In genomic region chr2:181578790-181579618, GRCm38 (mm10) we compare ENCODE assay signal across 11 mouse cellular contexts. TPM values are rescaled to one million over a fixed set of nuclear protein-coding genes. Genes with fewer than 3 reads are reported as not detected.
DNase-seq lines count a peak whose midpoint lies in the region; ATAC-seq lines count a peak whose summit lies in the region.
"Had no signal": no experiment of that assay in that cellular context is flagged by ENCODE, and none has a peak within 500 bp of the region (broad histone marks: within the 10 kb centered on the region; RNA-seq: fewer than 3 reads in every experiment).

No protein-coding gene starts in this region.

- no peaks in the 10 kb centered on the region for H3K9me3 ChIP-seq in hindbrain, embryonic 12.5 days (replicated peaks)
- H3K9me3 ChIP-seq in hindbrain, embryonic 14.5 days (ENCODE audit: control insufficient read depth, low read length), result no peaks in the 10 kb centered on the region
- H3K9me3 ChIP-seq in liver, embryonic 12.5 days (replicated peaks), result no peaks in the 10 kb centered on the region

- no peak overlapping the region for H3K4me3 ChIP-seq in hindbrain, embryonic 12.5 days
- no peak overlapping the region for H3K4me3 ChIP-seq in hindbrain, embryonic 14.5 days (replicated peaks; ENCODE audit: low read length)
- H3K4me3 ChIP-seq in liver, embryonic 12.5 days, result no peak overlapping the region

- peaks cover 11% of the 10 kb centered on the region for H3K36me3 ChIP-seq in hindbrain, embryonic 12.5 days
- H3K36me3 ChIP-seq in hindbrain, embryonic 14.5 days (replicated peaks; ENCODE audit: control insufficient read depth, insufficient read depth), result peaks cover 14% of the 10 kb centered on the region
- H3K36me3 ChIP-seq in liver, embryonic 12.5 days, result peaks cover 13% of the 10 kb centered on the region

- intact Hi-C loops in left cerebral cortex, postnatal 14 days (cut with DNase I), result loop anchor here (5.0 kb wide), 1 partner anchor 187 kb away; no protein-coding TSS in a partner anchor

- WGBS in hindbrain, embryonic 12.5 days, result 78% methylated on average over 5 of the region's 5 CpGs
- 75% methylated on average over 5 of the region's 5 CpGs for WGBS in hindbrain, embryonic 14.5 days
- 58% methylated on average over 5 of the region's 5 CpGs for whole genome bisulfite sequencing in liver, embryonic 12.5 days (ENCODE audit: insufficient replicate concordance)

- peaks cover 22% of the 10 kb centered on the region for H3K4me1 ChIP-seq in hindbrain, embryonic 12.5 days
- peaks cover 30% of the 10 kb centered on the region for H3K4me1 ChIP-seq in hindbrain, embryonic 14.5 days (replicated peaks; ENCODE audit: control insufficient read depth, insufficient read depth, low read length)
- peaks cover 68% of the 10 kb centered on the region for H3K4me1 ChIP-seq in liver, embryonic 12.5 days

- H3K9ac ChIP-seq in hindbrain, embryonic 12.5 days, result 0 out of 2 replicates have a peak overlapping the region, but pooled peaks have one; percentile 25
- no peak overlapping the region for H3K9ac ChIP-seq in hindbrain, embryonic 14.5 days
- peak overlapping the region; percentile 42 for H3K9ac ChIP-seq in liver, embryonic 12.5 days

- no peak overlapping the region for H3K4me2 ChIP-seq in hindbrain, embryonic 12.5 days (replicated peaks)
- H3K4me2 ChIP-seq in hindbrain, embryonic 14.5 days (replicated peaks), result no peak overlapping the region
- peak overlapping the region; percentile 92 for H3K4me2 ChIP-seq in liver, embryonic 12.5 days

- H3K27me3 ChIP-seq in hindbrain, embryonic 12.5 days, result no peaks in the 10 kb centered on the region
- no peaks in the 10 kb centered on the region for H3K27me3 ChIP-seq in hindbrain, embryonic 14.5 days (ENCODE audit: control insufficient read depth, insufficient read depth, low read length)
- no peaks in the 10 kb centered on the region for H3K27me3 ChIP-seq in liver, embryonic 12.5 days (replicated peaks)
- H3K27me3 ChIP-seq: Patski had no signal

- H3K27ac ChIP-seq in hindbrain, embryonic 12.5 days, result no peak overlapping the region
- H3K27ac ChIP-seq in hindbrain, embryonic 14.5 days, result no peak overlapping the region
- H3K27ac ChIP-seq in liver, embryonic 12.5 days, result peak overlapping the region; percentile 76

- no peak for ATAC-seq in hindbrain, embryonic 12.5 days (ENCODE audit: low FRiP score)
- no peak for ATAC-seq in hindbrain, embryonic 14.5 days (ENCODE audit: low FRiP score)
- no peak for ATAC-seq in liver, embryonic 12.5 days
- ATAC-seq: midbrain, embryonic 16.5 days; Patski had no signal

- DNase-seq in adrenal gland, postnatal 10 days, result peak; percentile 6
- no peak for DNase-seq in adrenal gland, postnatal 25 days
- DNase-seq in hindbrain, embryonic 14.5 days (ENCODE audit: low spot score), result no peak
- DNase-seq in cerebellum, postnatal 36 days, result peak; percentile 6 to 13
- DNase-seq in left cerebral cortex, postnatal 14 days (ENCODE audit: low spot score in 2 of 2), result no peak
- no peak for DNase-seq in ovary, postnatal 36 days (ENCODE audit: low spot score)
- DNase-seq: spleen, adult 18-20 months had no signal

RNA-seq across cellular contexts. Expression of gene Uckl1, which starts 5.7 kb away (rescaled TPM):
- 10 to 100 TPM; 55.1 to 86.5 TPM for total RNA-seq in adrenal gland, postnatal 10 days (2021)
- total RNA-seq in adrenal gland, postnatal 25 days (2021), result 94.2 and 128 TPM in 2 replicates
- 64.2 and 66.3 TPM in 2 replicates for polyA plus RNA-seq in hindbrain, embryonic 12.5 days (2016; fragmentation: Nextera tagmentation; extraction: Ambion mirVana)
- polyA plus RNA-seq in hindbrain, embryonic 14.5 days (2014; fragmentation: Nextera tagmentation; extraction: Ambion mirVana), result 57.2 and 60.7 TPM in 2 replicates
- polyA plus RNA-seq in liver, embryonic 12.5 days (2016; fragmentation: Nextera tagmentation; extraction: Ambion mirVana), result 30.7 and 32.7 TPM in 2 replicates
- 10 to 100 TPM; 41.2 to 42.9 TPM for total RNA-seq in left cerebral cortex, postnatal 14 days (2021)

RNA-seq across cellular contexts. Expression of gene Prpf6, which starts 12.7 kb away (rescaled TPM):
- total RNA-seq in adrenal gland, postnatal 10 days (2021), result 10 to 100 TPM; 51.4 to 58.3 TPM
- 57.7 and 73.7 TPM in 2 replicates for total RNA-seq in adrenal gland, postnatal 25 days (2021)
- 72.0 and 72.4 TPM in 2 replicates for polyA plus RNA-seq in hindbrain, embryonic 12.5 days (2016; fragmentation: Nextera tagmentation; extraction: Ambion mirVana)
- 53.9 and 58.2 TPM in 2 replicates for polyA plus RNA-seq in hindbrain, embryonic 14.5 days (2014; fragmentation: Nextera tagmentation; extraction: Ambion mirVana)
- 45.6 and 48.2 TPM in 2 replicates for polyA plus RNA-seq in liver, embryonic 12.5 days (2016; fragmentation: Nextera tagmentation; extraction: Ambion mirVana)
- 10 to 100 TPM; 48.3 to 51.3 TPM for total RNA-seq in left cerebral cortex, postnatal 14 days (2021)

RNA-seq across cellular contexts. Expression of gene Zfp512b, which starts 13.6 kb away (rescaled TPM):
- total RNA-seq in adrenal gland, postnatal 10 days (2021), result 10 to 100 TPM; 52.5 to 92.4 TPM
- 56.6 and 81.6 TPM in 2 replicates for total RNA-seq in adrenal gland, postnatal 25 days (2021)
- 91.0 and 97.7 TPM in 2 replicates for polyA plus RNA-seq in hindbrain, embryonic 12.5 days (2016; fragmentation: Nextera tagmentation; extraction: Ambion mirVana)
- 68.3 and 86.2 TPM in 2 replicates for polyA plus RNA-seq in hindbrain, embryonic 14.5 days (2014; fragmentation: Nextera tagmentation; extraction: Ambion mirVana)
- 22.2 and 23.4 TPM in 2 replicates for polyA plus RNA-seq in liver, embryonic 12.5 days (2016; fragmentation: Nextera tagmentation; extraction: Ambion mirVana)
- 100 to 1,000 TPM; 112 to 121 TPM for total RNA-seq in left cerebral cortex, postnatal 14 days (2021)

RNA-seq across cellular contexts. Expression of gene Samd10, which starts 20.0 kb away (rescaled TPM):
- total RNA-seq in adrenal gland, postnatal 10 days (2021), result 10 to 100 TPM in 1 of 2 experiments, 1 to 10 TPM in 1; 10.0 to 11.7 TPM
- total RNA-seq in adrenal gland, postnatal 25 days (2021), result 19.3 and 26.4 TPM in 2 replicates
- 97.4 and 101 TPM in 2 replicates for polyA plus RNA-seq in hindbrain, embryonic 12.5 days (2016; fragmentation: Nextera tagmentation; extraction: Ambion mirVana)
- 192 and 211 TPM in 2 replicates for polyA plus RNA-seq in hindbrain, embryonic 14.5 days (2014; fragmentation: Nextera tagmentation; extraction: Ambion mirVana)
- polyA plus RNA-seq in liver, embryonic 12.5 days (2016; fragmentation: Nextera tagmentation; extraction: Ambion mirVana), result 2.8 and 3.0 TPM in 2 replicates
- 10 to 100 TPM; 20.2 to 22.0 TPM for total RNA-seq in left cerebral cortex, postnatal 14 days (2021)

RNA-seq across cellular contexts. Expression of gene Dnajc5, which starts 58.7 kb away (rescaled TPM):
- 10 to 100 TPM; 89.0 to 91.5 TPM for total RNA-seq in adrenal gland, postnatal 10 days (2021)
- 81.9 and 101 TPM in 2 replicates for total RNA-seq in adrenal gland, postnatal 25 days (2021)
- polyA plus RNA-seq in hindbrain, embryonic 12.5 days (2016; fragmentation: Nextera tagmentation; extraction: Ambion mirVana), result 148 and 150 TPM in 2 replicates
- polyA plus RNA-seq in hindbrain, embryonic 14.5 days (2014; fragmentation: Nextera tagmentation; extraction: Ambion mirVana), result 234 and 264 TPM in 2 replicates
- 43.6 and 45.0 TPM in 2 replicates for polyA plus RNA-seq in liver, embryonic 12.5 days (2016; fragmentation: Nextera tagmentation; extraction: Ambion mirVana)
- 100 to 1,000 TPM; 300 to 308 TPM for total RNA-seq in left cerebral cortex, postnatal 14 days (2021)

Comparison
In these comparisons a context has a peak if more than half of its experiments do, and no peak if none do; other contexts are left out.
1. DNase-seq: peak in adrenal gland, postnatal 10 days (single experiment) and cerebellum, postnatal 36 days (2 of 2); none in adrenal gland, postnatal 25 days (single experiment), hindbrain, embryonic 14.5 days (single experiment), left cerebral cortex, postnatal 14 days (0 of 2) and ovary, postnatal 36 days (single experiment).